Mouse (Mus musculus): ENCODE results near the gene 1700003F12Rik. TPM values are rescaled to one million over a fixed set of nuclear protein-coding genes. Genes with fewer than 3 reads are reported as not detected.

Gene 1700003F12Rik
- polyA plus RNA-seq, 1 experiment from 2014 or later = 1.0 TPM

GRCm38 (mm10) chr2:154525285-154525684 lies 21.6 kb upstream of the 1700003F12Rik start:
- WGBS (ENCODE audit: insufficient replicate concordance) = 66% methylated on average over 2 of the region's 2 CpGs
- no peaks in the 10 kb centered on the region for H3K4me1 ChIP-seq (replicated peaks)
- H3K9ac ChIP-seq = no peak overlapping the region
- peaks cover 47% of the 10 kb centered on the region for H3K36me3 ChIP-seq (replicated peaks)
- no peak overlapping the region for H3K4me2 ChIP-seq
- no peak overlapping the region for H3K4me3 ChIP-seq (replicated peaks)
- H3K27me3 ChIP-seq = no peaks in the 10 kb centered on the region
- H3K9me3 ChIP-seq (replicated peaks) = no peaks in the 10 kb centered on the region
- H3K27ac ChIP-seq (replicated peaks) = no peak overlapping the region
- ATAC-seq (ENCODE audit: insufficient read depth) = no peak

DNA sequence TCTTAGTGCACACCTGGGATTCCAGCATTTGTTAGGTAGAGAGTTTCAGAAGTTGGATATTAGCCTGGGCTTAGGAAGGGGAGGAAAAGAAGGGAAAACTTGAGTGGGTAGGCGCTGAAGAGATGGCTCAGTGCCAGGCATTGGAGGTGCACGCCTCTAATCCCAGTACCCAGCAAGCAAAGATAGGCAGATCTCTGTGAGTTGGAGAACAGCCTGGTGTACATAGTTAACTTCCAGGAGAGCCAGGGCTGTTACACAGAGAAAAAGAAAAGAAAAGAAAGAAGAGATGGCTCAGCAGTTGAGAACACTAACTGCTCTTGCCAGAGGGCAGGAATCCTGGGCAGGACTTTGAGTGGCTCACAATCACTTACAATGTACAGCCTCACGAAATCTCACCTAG lies 20.4 kb upstream of the 1700003F12Rik start:
- Histone ChIP-seq H3K4me1 (replicated peaks) (no peaks in the 10 kb centered on the region), H3K4me2 (no peak overlapping the region), H3K27me3 (no peaks in the 10 kb centered on the region), H3K36me3 (replicated peaks) (peaks cover 53% of the 10 kb centered on the region), H3K9ac (no peak overlapping the region), H3K27ac (replicated peaks) (no peak overlapping the region), H3K4me3 (replicated peaks) (no peak overlapping the region), H3K9me3 (replicated peaks) (no peaks in the 10 kb centered on the region)
- no peak for ATAC-seq (ENCODE audit: insufficient read depth)
- 64% methylated on average over 3 of the region's 3 CpGs for WGBS (ENCODE audit: insufficient replicate concordance)

- ATAC-seq (ENCODE audit: insufficient read depth) = no peak
- no peaks in the 10 kb centered on the region for H3K27me3 ChIP-seq
- H3K9ac ChIP-seq = no peak overlapping the region
- no peaks in the 10 kb centered on the region for H3K9me3 ChIP-seq (replicated peaks)
- H3K4me2 ChIP-seq = no peak overlapping the region
- no peak overlapping the region for H3K27ac ChIP-seq (replicated peaks)
- WGBS (ENCODE audit: insufficient replicate concordance) = 51% methylated on average over 3 of the region's 3 CpGs
- no peak overlapping the region for H3K4me3 ChIP-seq (replicated peaks)
- no peaks in the 10 kb centered on the region for H3K4me1 ChIP-seq (replicated peaks)
- H3K36me3 ChIP-seq (replicated peaks) = peaks cover 57% of the 10 kb centered on the region
Observed at GRCm38 (mm10) chr2:154532888-154533287, 14.0 kb upstream of the 1700003F12Rik start.

DNA sequence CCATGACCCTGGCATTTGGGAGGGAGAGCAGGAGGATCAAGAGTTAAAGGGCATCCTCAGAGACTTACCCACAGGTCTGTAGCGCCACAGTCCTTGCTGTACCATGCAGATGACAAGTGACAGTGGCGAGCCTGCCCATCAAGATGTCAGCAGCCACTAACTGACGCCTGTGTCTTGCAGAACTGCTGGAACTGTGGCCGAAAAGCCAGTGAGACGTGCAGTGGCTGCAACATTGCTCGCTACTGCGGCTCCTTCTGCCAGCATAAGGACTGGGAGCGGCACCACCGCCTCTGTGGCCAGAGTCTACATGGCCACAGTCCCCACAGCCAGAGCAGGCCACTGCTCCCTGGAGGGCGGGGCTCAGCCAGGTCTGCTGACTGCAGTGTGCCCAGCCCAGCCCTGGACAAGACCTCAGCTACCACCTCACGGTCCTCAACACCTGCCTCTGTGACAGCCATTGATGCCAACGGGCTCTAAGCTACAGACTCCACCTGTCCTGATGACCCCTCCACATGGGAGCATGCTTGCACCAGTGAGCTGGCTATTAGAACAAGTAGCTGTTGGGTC lies 12.1 kb upstream of the 1700003F12Rik start:
- no peak overlapping the region for H3K27ac ChIP-seq (replicated peaks)
- 78% methylated on average over 12 of the region's 12 CpGs for WGBS (ENCODE audit: insufficient replicate concordance)
- no peaks in the 10 kb centered on the region for H3K9me3 ChIP-seq (replicated peaks)
- 0 out of 2 replicates have a peak, but pooled peaks cover 3% of the 10 kb centered on the region for H3K4me1 ChIP-seq (replicated peaks)
- no peak overlapping the region for H3K4me3 ChIP-seq (replicated peaks)
- no peak overlapping the region for H3K4me2 ChIP-seq
- ATAC-seq (ENCODE audit: insufficient read depth) = no peak
- H3K9ac ChIP-seq = no peak overlapping the region
- peaks cover 48% of the 10 kb centered on the region for H3K36me3 ChIP-seq (replicated peaks)
- no peaks in the 10 kb centered on the region for H3K27me3 ChIP-seq

DNA sequence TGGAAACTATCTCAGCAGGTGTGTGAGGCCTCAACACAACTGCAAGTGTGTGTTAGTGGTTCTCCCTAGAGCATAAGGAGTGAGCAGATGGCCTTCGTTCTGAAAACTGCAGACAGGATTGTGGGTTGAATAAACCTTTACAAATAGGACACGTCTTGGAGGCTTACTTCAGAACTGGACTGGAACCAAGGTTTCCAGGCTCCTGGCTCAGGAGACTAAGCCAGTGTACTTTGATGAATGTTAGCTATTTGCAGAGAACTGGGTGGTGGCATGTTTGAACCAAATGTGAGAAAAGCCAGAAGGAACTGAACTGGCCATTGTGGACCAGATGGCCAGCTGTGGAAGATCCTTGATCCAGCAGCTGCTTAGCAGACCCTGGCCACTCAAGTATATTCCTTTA lies 8.6 kb upstream of the 1700003F12Rik start:
- 0 out of 2 replicates have a peak overlapping the region, but pooled peaks have one; percentile 7 for H3K27ac ChIP-seq (replicated peaks)
- H3K9me3 ChIP-seq (replicated peaks) = no peaks in the 10 kb centered on the region
- no peak for ATAC-seq (ENCODE audit: insufficient read depth)
- WGBS (ENCODE audit: insufficient replicate concordance) = 68% methylated on average over 2 of the region's 2 CpGs
- H3K27me3 ChIP-seq = no peaks in the 10 kb centered on the region
- H3K9ac ChIP-seq = no peak overlapping the region
- peaks cover 20% of the 10 kb centered on the region for H3K36me3 ChIP-seq (replicated peaks)
- no peak overlapping the region for H3K4me2 ChIP-seq
- 0 out of 2 replicates have a peak, but pooled peaks cover 3% of the 10 kb centered on the region for H3K4me1 ChIP-seq (replicated peaks)
- H3K4me3 ChIP-seq (replicated peaks) = no peak overlapping the region

GRCm38 (mm10) chr2:154538710-154539109 lies 8.2 kb upstream of the 1700003F12Rik start:
- Histone ChIP-seq H3K4me3 (replicated peaks) (no peak overlapping the region), H3K27ac (replicated peaks) (0 out of 2 replicates have a peak overlapping the region, but pooled peaks have one; percentile 7), H3K9ac (no peak overlapping the region), H3K4me1 (replicated peaks) (0 out of 2 replicates have a peak, but pooled peaks cover 3% of the 10 kb centered on the region), H3K36me3 (replicated peaks) (peaks cover 18% of the 10 kb centered on the region), H3K27me3 (no peaks in the 10 kb centered on the region), H3K9me3 (replicated peaks) (no peaks in the 10 kb centered on the region), H3K4me2 (no peak overlapping the region)
- 20% methylated on average over 3 of the region's 3 CpGs for WGBS (ENCODE audit: insufficient replicate concordance)
- ATAC-seq (ENCODE audit: insufficient read depth) = peak; percentile 22; the same call in 1 of the 2 replicates

GRCm38 (mm10) chr2:154539720-154540119 lies 7.2 kb upstream of the 1700003F12Rik start:
- Histone ChIP-seq H3K27me3 (no peaks in the 10 kb centered on the region), H3K4me2 (no peak overlapping the region), H3K9ac (no peak overlapping the region), H3K4me1 (replicated peaks) (0 out of 2 replicates have a peak, but pooled peaks cover 3% of the 10 kb centered on the region), H3K27ac (replicated peaks) (no peak overlapping the region), H3K36me3 (replicated peaks) (peaks cover 15% of the 10 kb centered on the region), H3K9me3 (replicated peaks) (no peaks in the 10 kb centered on the region), H3K4me3 (replicated peaks) (no peak overlapping the region)
- WGBS (ENCODE audit: insufficient replicate concordance) = 62% methylated on average over 3 of the region's 3 CpGs
- ATAC-seq (ENCODE audit: insufficient read depth) = no peak

DNA sequence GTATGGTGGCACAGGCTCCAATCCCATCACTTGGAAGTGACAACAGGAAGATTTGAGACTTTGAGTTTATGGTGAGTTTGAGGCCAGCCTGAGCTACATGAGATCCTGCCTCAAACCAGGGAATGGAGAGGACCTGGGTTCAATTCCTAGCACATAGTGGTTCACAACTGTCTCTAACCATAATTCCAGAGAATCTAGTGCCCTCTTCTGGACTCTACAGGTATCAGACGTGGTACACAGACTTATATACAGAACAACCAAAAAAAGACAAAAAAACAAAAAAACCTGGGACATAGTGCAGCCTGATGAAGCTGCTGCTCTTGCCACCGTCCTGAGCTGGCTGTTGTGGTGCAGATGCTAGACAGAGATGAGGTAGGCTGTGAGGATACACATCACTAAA lies 5.3 kb upstream of the 1700003F12Rik start:
- H3K9me3 ChIP-seq (replicated peaks) = no peaks in the 10 kb centered on the region
- no peak overlapping the region for H3K4me2 ChIP-seq
- 57% methylated on average over 2 of the region's 2 CpGs for WGBS (ENCODE audit: insufficient replicate concordance)
- no peak overlapping the region for H3K27ac ChIP-seq (replicated peaks)
- H3K4me3 ChIP-seq (replicated peaks) = no peak overlapping the region
- no peaks in the 10 kb centered on the region for H3K27me3 ChIP-seq
- H3K36me3 ChIP-seq (replicated peaks) = 0 out of 2 replicates have a peak, but pooled peaks cover 2% of the 10 kb centered on the region
- ATAC-seq (ENCODE audit: insufficient read depth) = no peak
- H3K9ac ChIP-seq = no peak overlapping the region
- H3K4me1 ChIP-seq (replicated peaks) = 0 out of 2 replicates have a peak, but pooled peaks cover 3% of the 10 kb centered on the region

- Histone ChIP-seq H3K4me1 (replicated peaks) (peaks cover 6% of the 10 kb centered on the region; the same call in 1 of the 2 replicates), H3K4me3 (replicated peaks) (no peak overlapping the region), H3K9ac (no peak overlapping the region), H3K27ac (replicated peaks) (no peak overlapping the region), H3K4me2 (no peak overlapping the region), H3K27me3 (peaks cover 4% of the 10 kb centered on the region), H3K9me3 (replicated peaks) (no peaks in the 10 kb centered on the region), H3K36me3 (replicated peaks) (no peaks in the 10 kb centered on the region)
- WGBS (ENCODE audit: insufficient replicate concordance) = 76% methylated on average over 9 of the region's 9 CpGs
- ATAC-seq (ENCODE audit: insufficient read depth) = no peak
Observed at GRCm38 (mm10) chr2:154543567-154544347, 3.1 kb upstream of the 1700003F12Rik start.

DNA sequence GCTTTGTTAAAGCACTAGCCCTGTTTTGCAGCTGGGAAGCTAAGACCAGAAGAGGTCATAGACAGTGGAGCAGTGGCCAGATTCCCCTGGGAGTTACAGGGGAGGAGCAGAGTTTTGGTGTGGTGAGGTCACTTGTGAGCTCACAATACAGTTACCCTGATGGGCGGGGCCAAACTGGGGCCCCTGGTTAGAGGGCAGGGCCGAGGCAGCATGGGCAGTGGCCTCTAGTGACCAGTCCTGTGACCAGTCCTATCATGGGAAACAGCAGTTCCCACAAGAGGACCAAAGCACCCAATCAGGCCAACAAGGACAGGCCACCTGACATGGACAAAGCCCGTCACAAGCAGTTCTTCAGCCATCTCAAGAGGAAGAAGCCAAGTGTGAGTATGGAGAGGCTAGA lies 1.8 kb downstream of the 1700003F12Rik start:
- Histone ChIP-seq H3K4me3 (replicated peaks) (no peak overlapping the region), H3K9ac (no peak overlapping the region), H3K4me1 (replicated peaks) (peaks cover 30% of the 10 kb centered on the region), H3K9me3 (replicated peaks) (no peaks in the 10 kb centered on the region), H3K27ac (replicated peaks) (no peak overlapping the region), H3K27me3 (peaks cover 47% of the 10 kb centered on the region), H3K4me2 (peak overlapping the region; percentile 75), H3K36me3 (replicated peaks) (no peaks in the 10 kb centered on the region)
- WGBS (ENCODE audit: insufficient replicate concordance) = 53% methylated on average over 3 of the region's 3 CpGs
- peak; percentile 44 for ATAC-seq (ENCODE audit: insufficient read depth)

DNA sequence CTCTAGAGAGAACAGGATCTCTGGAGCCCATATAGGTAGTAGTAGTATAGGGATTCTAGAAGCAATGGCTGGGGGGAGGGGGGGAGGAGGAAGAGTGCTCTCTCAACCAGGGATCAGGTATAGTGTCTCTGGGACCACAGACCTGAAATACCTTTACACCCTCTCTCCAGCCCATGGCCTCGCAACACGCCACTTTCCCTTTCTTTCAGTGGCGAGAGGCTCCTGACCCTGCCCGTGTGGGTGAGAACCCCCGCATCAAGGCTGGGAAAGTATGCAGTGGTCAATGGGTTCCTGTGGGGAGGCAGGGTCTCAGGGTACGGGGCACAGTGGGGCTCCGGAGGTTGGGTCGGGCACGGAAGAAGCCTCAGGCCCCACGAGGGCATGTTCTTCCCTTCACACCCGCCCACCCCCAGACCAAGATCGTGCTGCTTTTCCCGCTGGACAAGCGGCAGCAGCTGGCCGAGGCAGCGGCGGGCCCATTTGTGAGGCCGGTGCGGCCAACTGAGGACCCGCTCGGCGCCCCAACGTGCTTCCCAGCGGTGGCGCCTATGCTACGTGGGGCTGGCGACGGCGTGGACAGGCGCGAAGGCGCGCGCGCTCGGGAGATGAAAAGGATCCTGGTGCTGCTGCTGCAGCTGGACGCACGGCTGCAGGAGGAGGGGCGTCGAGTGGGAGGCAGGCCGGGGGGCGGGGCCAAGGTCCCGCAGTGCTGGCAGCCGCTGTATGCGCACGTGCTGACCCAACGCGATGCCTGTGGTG lies 2.4 kb downstream of the 1700003F12Rik start:
- H3K27me3 ChIP-seq = peaks cover 47% of the 10 kb centered on the region
- ATAC-seq (ENCODE audit: insufficient read depth) = no peak; the same call in 1 of the 2 replicates
- H3K27ac ChIP-seq (replicated peaks) = no peak overlapping the region
- peaks cover 30% of the 10 kb centered on the region for H3K4me1 ChIP-seq (replicated peaks)
- peak overlapping the region; percentile 47 for H3K4me3 ChIP-seq (replicated peaks)
- no peaks in the 10 kb centered on the region for H3K9me3 ChIP-seq (replicated peaks)
- H3K36me3 ChIP-seq (replicated peaks) = no peaks in the 10 kb centered on the region
- H3K4me2 ChIP-seq = peak overlapping the region; percentile 75
- H3K9ac ChIP-seq = 0 out of 2 replicates have a peak overlapping the region, but pooled peaks have one; percentile 12
- 4% methylated on average over 48 of the region's 48 CpGs for WGBS (ENCODE audit: insufficient replicate concordance)

Measured in liver, embryonic 15.5 days (tissue).